Mouse (Mus musculus): Measurements from ENCODE around the gene Rapgef4. TPM values are rescaled to one million over a fixed set of nuclear protein-coding genes. Genes with fewer than 3 reads are reported as not detected.

The Rapgef4 gene
- polyA plus RNA-seq, 1 experiment from 2014 or later, result 4.3 TPM

GRCm38 (mm10) chr2:72093402-72094037 lies 112.5 kb downstream of the Rapgef4 start:
- no peak for ATAC-seq (ENCODE audit: insufficient read depth, low FRiP score, low read depth)
- Histone ChIP-seq H3K27ac (peak overlapping the region; percentile 55; the same call in 1 of the 2 replicates), H3K4me2 (no peak overlapping the region), H3K9me3 (no peaks in the 10 kb centered on the region), H3K4me1 (peaks cover 17% of the 10 kb centered on the region; the same call in 1 of the 2 replicates), H3K27me3 (replicated peaks) (no peaks in the 10 kb centered on the region), H3K36me3 (no peaks in the 10 kb centered on the region), H3K4me3 (replicated peaks) (no peak overlapping the region), H3K9ac (no peak overlapping the region)
- 74% methylated on average over 20 of the region's 20 CpGs for WGBS

- H3K4me3 ChIP-seq (replicated peaks), result no peak overlapping the region
- WGBS, result 71% methylated on average over 8 of the region's 8 CpGs
- H3K27ac ChIP-seq, result peak overlapping the region; percentile 55; the same call in 1 of the 2 replicates
- no peaks in the 10 kb centered on the region for H3K9me3 ChIP-seq
- H3K36me3 ChIP-seq, result no peaks in the 10 kb centered on the region
- no peaks in the 10 kb centered on the region for H3K27me3 ChIP-seq (replicated peaks)
- no peak for ATAC-seq (ENCODE audit: insufficient read depth, low FRiP score, low read depth)
- no peak overlapping the region for H3K9ac ChIP-seq
- H3K4me2 ChIP-seq, result no peak overlapping the region
- peaks cover 17% of the 10 kb centered on the region; the same call in 1 of the 2 replicates for H3K4me1 ChIP-seq
These were observed 113.0 kb downstream of the Rapgef4 start for GRCm38 (mm10) chr2:72094038-72094437.

GRCm38 (mm10) chr2:72094446-72094845 lies 113.4 kb downstream of the Rapgef4 start:
- 49% methylated on average over 7 of the region's 7 CpGs for WGBS
- Histone ChIP-seq H3K9me3 (no peaks in the 10 kb centered on the region), H3K36me3 (no peaks in the 10 kb centered on the region), H3K27me3 (replicated peaks) (no peaks in the 10 kb centered on the region), H3K9ac (no peak overlapping the region), H3K27ac (peak overlapping the region; percentile 55; the same call in 1 of the 2 replicates), H3K4me2 (no peak overlapping the region), H3K4me1 (peaks cover 17% of the 10 kb centered on the region; the same call in 1 of the 2 replicates), H3K4me3 (replicated peaks) (no peak overlapping the region)
- ATAC-seq (ENCODE audit: insufficient read depth, low FRiP score, low read depth), result no peak

DNA sequence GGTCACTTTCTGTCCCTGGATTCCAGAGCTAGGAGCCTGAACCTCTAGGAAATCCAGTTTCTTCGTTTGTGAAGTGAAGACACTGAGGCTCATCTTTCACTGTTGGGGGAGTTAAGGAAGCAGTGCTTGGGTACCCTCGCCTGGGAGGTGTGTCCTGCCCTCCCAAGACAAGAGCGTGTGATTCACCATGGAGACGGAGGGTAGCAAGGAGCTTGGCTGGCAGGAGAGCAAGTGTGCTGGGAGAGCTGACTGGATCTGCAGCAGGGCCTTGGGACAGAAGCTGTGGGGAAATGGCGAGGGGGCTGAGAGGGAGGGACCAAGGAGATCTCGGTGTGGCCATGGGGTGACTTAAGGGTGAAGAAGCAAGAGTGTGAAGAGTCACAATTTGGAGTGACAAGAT lies 114.0 kb downstream of the Rapgef4 start:
- H3K36me3 ChIP-seq, result no peaks in the 10 kb centered on the region
- H3K27ac ChIP-seq, result peak overlapping the region; percentile 55; the same call in 1 of the 2 replicates
- H3K27me3 ChIP-seq (replicated peaks), result no peaks in the 10 kb centered on the region
- peaks cover 17% of the 10 kb centered on the region; the same call in 1 of the 2 replicates for H3K4me1 ChIP-seq
- H3K4me3 ChIP-seq (replicated peaks), result no peak overlapping the region
- no peak overlapping the region for H3K4me2 ChIP-seq
- no peak overlapping the region for H3K9ac ChIP-seq
- 53% methylated on average over 6 of the region's 6 CpGs for WGBS
- ATAC-seq (ENCODE audit: insufficient read depth, low FRiP score, low read depth), result no peak
- no peaks in the 10 kb centered on the region for H3K9me3 ChIP-seq

DNA sequence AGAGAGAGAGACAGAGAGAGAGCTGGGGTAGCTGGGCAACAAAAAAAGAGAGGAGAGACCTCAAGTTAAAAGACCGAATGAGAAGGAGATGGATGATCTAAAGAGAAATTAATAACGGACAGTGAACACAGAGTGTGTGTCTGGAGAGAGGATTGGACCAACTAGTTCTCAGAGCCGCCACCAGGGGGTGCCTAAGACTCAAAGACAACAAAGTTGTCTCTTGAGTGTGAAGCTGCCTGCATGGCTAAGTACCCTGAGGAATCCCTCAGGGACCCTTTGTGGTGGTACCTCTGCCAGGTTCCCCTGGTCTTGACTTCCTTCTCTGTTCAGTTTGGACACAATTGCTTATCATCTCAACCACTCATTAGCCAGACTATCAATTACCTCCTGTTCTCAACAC lies 115.3 kb downstream of the Rapgef4 start:
- H3K4me3 ChIP-seq (replicated peaks), result no peak overlapping the region
- WGBS, result 41% methylated on average over 3 of the region's 3 CpGs
- H3K4me1 ChIP-seq, result peaks cover 17% of the 10 kb centered on the region; the same call in 1 of the 2 replicates
- H3K27ac ChIP-seq, result no peak overlapping the region
- no peaks in the 10 kb centered on the region for H3K27me3 ChIP-seq (replicated peaks)
- no peaks in the 10 kb centered on the region for H3K9me3 ChIP-seq
- H3K9ac ChIP-seq, result no peak overlapping the region
- H3K36me3 ChIP-seq, result no peaks in the 10 kb centered on the region
- no peak overlapping the region for H3K4me2 ChIP-seq
- no peak for ATAC-seq (ENCODE audit: insufficient read depth, low FRiP score, low read depth)

DNA sequence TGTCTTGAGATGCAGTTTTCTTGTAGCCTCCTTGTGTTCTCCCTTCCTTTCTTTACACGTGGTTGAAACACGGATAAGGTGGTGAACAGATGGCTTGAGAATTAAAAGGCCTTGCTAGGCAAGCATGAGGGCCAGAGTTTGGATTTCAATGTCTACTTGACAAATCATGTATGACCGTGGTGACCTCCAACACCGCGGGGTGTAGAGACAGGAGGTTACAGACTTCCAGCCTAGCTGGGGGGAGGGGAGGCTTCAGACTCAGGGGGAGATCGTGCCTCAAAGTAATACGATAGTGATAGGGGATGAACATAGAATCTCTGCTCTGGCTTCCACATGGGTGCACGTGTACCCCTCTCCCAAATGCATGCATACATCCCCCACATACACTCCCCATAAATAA lies 117.3 kb downstream of the Rapgef4 start:
- Histone ChIP-seq H3K4me3 (replicated peaks) (no peak overlapping the region), H3K4me2 (no peak overlapping the region), H3K27me3 (replicated peaks) (no peaks in the 10 kb centered on the region), H3K9me3 (no peaks in the 10 kb centered on the region), H3K36me3 (no peaks in the 10 kb centered on the region), H3K27ac (no peak overlapping the region), H3K4me1 (peaks cover 9% of the 10 kb centered on the region; the same call in 1 of the 2 replicates), H3K9ac (no peak overlapping the region)
- 79% methylated on average over 8 of the region's 8 CpGs for WGBS
- ATAC-seq (ENCODE audit: insufficient read depth, low FRiP score, low read depth), result no peak

- H3K9me3 ChIP-seq, result no peaks in the 10 kb centered on the region
- no peak overlapping the region for H3K4me3 ChIP-seq (replicated peaks)
- no peak overlapping the region for H3K27ac ChIP-seq
- H3K4me1 ChIP-seq, result no peaks in the 10 kb centered on the region
- H3K4me2 ChIP-seq, result no peak overlapping the region
- H3K9ac ChIP-seq, result no peak overlapping the region
- WGBS, result 65% methylated on average over 8 of the region's 8 CpGs
- ATAC-seq (ENCODE audit: insufficient read depth, low FRiP score, low read depth), result no peak
- H3K27me3 ChIP-seq (replicated peaks), result no peaks in the 10 kb centered on the region
- no peaks in the 10 kb centered on the region for H3K36me3 ChIP-seq
These were observed 123.6 kb downstream of the Rapgef4 start for GRCm38 (mm10) chr2:72104604-72105003.

DNA sequence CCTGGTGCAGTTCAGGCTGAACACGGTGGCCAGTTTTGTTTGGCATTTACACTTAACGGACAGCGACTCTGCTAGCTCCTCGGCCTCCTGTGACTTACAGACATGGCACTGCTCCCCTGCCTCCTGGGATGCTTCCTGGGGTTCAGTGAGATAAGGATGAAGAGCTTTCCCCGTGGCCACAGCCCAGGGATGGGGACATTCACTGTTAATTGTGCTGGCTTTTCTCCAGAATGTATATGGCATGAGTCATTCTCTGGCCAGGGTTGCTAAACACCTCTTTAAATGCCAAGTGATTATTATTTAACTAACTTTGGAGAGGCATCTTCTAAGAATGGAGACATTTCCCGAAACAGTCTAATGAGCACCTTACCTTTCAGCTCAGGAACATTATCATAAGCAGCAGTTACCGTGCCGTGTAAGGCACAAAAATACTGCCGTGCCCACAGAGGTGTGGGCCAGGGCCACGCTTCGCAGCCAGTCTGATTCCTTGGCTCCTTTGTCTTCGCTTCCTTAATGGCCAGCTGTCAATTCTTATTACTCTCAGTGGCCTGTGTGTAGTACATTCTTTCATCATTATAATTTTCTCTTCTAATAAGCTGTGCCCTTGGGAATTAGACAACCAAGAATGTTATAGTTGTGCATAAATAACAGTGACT lies 126.6 kb downstream of the Rapgef4 start:
- Histone ChIP-seq H3K4me1 (no peaks in the 10 kb centered on the region), H3K27me3 (replicated peaks) (no peaks in the 10 kb centered on the region), H3K4me2 (no peak overlapping the region), H3K36me3 (no peaks in the 10 kb centered on the region), H3K9ac (no peak overlapping the region), H3K9me3 (no peaks in the 10 kb centered on the region), H3K4me3 (replicated peaks) (no peak overlapping the region), H3K27ac (no peak overlapping the region)
- WGBS, result 63% methylated on average over 12 of the region's 12 CpGs
- ATAC-seq (ENCODE audit: insufficient read depth, low FRiP score, low read depth), result no peak

DNA sequence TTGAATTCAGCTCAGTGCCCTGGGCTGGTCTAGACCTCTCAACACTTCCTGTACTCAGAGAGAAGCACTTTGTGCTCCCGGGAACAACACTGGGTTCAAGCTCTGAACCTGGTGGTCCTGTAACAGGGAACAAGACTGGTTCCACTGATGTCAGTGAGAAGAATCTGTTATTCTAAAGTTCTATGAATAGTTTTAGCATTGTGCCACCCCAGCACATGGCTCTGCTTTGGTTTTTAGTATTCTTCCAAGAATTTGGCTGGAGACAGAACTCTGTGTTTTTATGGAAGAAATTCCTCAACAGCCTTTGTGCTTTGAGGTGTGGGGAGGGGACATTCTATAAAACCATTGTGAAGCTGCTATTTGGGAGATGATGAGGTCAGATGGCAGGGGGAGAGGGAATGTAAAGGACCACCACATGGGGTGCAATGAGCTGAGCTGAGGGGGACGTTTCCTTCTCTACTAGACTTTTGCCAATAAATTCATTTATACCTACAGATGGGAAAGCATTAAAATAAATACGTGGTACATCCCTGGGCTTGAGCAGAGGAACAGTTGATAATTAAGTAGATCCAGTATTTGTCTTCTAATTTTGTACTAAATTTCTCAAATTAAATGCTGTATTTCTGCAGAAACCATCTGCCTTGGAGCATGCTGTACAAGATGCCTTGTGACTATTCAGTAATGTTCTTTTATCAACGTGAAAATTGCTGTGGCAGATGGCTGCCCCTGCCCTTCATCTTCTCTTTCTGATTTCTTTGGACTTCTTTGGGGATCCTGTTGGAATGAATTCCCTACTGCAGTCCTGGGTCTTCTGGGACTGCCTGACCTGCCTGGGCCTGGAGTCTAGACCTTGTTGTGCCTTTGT lies 127.6 kb downstream of the Rapgef4 start:
- no peaks in the 10 kb centered on the region for H3K27me3 ChIP-seq (replicated peaks)
- ATAC-seq (ENCODE audit: insufficient read depth, low FRiP score, low read depth), result no peak
- H3K4me1 ChIP-seq, result no peaks in the 10 kb centered on the region
- H3K36me3 ChIP-seq, result no peaks in the 10 kb centered on the region
- no peak overlapping the region for H3K27ac ChIP-seq
- H3K4me2 ChIP-seq, result no peak overlapping the region
- H3K4me3 ChIP-seq (replicated peaks), result no peak overlapping the region
- no peaks in the 10 kb centered on the region for H3K9me3 ChIP-seq
- WGBS, result 72% methylated on average over 4 of the region's 4 CpGs
- no peak overlapping the region for H3K9ac ChIP-seq

DNA sequence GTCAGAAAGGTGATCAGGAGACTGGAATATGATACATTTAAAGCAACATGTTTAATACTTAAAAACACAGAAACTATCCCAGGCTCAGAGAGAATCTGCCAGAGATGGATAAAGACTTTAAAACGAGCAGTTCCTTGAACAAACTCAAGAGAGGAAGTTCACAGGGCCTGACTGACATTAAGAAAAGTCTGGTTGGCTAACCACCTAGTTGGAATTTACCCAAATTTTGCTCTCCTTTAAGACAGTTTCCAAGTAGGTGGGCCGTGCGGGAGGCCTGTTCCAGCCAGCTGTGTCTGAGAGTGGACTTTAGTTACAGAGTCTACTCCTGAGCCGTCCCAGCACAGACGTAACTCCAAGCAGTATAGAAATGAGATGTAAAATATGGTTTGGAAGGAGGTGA lies 129.4 kb downstream of the Rapgef4 start:
- Histone ChIP-seq H3K9ac (no peak overlapping the region), H3K27ac (no peak overlapping the region), H3K9me3 (no peaks in the 10 kb centered on the region), H3K4me2 (no peak overlapping the region), H3K36me3 (no peaks in the 10 kb centered on the region), H3K27me3 (replicated peaks) (no peaks in the 10 kb centered on the region), H3K4me3 (replicated peaks) (no peak overlapping the region), H3K4me1 (no peaks in the 10 kb centered on the region)
- no peak for ATAC-seq (ENCODE audit: insufficient read depth, low FRiP score, low read depth)
- 69% methylated on average over 5 of the region's 5 CpGs for WGBS

- Histone ChIP-seq H3K36me3 (no peaks in the 10 kb centered on the region), H3K4me3 (replicated peaks) (no peak overlapping the region), H3K9me3 (no peaks in the 10 kb centered on the region), H3K27ac (peak overlapping the region; percentile 46), H3K9ac (no peak overlapping the region), H3K4me1 (no peaks in the 10 kb centered on the region), H3K4me2 (no peak overlapping the region), H3K27me3 (replicated peaks) (no peaks in the 10 kb centered on the region)
- no peak for ATAC-seq (ENCODE audit: insufficient read depth, low FRiP score, low read depth)
- WGBS, result 47% methylated on average over 5 of the region's 5 CpGs
These were observed 132.7 kb downstream of the Rapgef4 start for GRCm38 (mm10) chr2:72113716-72114115.

- Histone ChIP-seq H3K4me2 (no peak overlapping the region), H3K4me1 (no peaks in the 10 kb centered on the region), H3K36me3 (no peaks in the 10 kb centered on the region), H3K9ac (no peak overlapping the region), H3K27me3 (replicated peaks) (no peaks in the 10 kb centered on the region), H3K27ac (peak overlapping the region; percentile 46), H3K9me3 (no peaks in the 10 kb centered on the region), H3K4me3 (replicated peaks) (no peak overlapping the region)
- peak; percentile 58; the same call in 1 of the 2 replicates for ATAC-seq (ENCODE audit: insufficient read depth, low FRiP score, low read depth)
- WGBS, result 48% methylated on average over 4 of the region's 4 CpGs
These were observed 133.1 kb downstream of the Rapgef4 start for GRCm38 (mm10) chr2:72114148-72114559.
